ENCODE assay signal across 18 mouse cellular contexts in genomic region chr8:85321981-85322380, GRCm38 (mm10). TPM values are rescaled to one million over a fixed set of nuclear protein-coding genes. Genes with fewer than 3 reads are reported as not detected.
DNase-seq lines count a peak whose midpoint lies in the region.
"Had no signal": no experiment of that assay in that cellular context is flagged by ENCODE, and none has a peak within 500 bp of the region (broad histone marks: within the 10 kb centered on the region; RNA-seq: fewer than 3 reads in every experiment).

No protein-coding gene starts in this region.

- peak; percentile 43 to 64 for DNase-seq in urinary bladder, adult 18-20 months (ENCODE audit: low spot score in 2 of 2)
- DNase-seq in urinary bladder, postnatal 10 days (ENCODE audit: low spot score) = no peak
- peak; percentile 37 for DNase-seq in urinary bladder, adult 2 months (ENCODE audit: low spot score)
- peak; percentile 54 to 59 for DNase-seq in urinary bladder, postnatal 36 days (ENCODE audit: low spot score in 2 of 2)
- no peak for DNase-seq in adrenal gland, adult 18-20 months (ENCODE audit: low spot score in 2 of 2)
- DNase-seq in kidney, adult 8-10 months = no peak
- DNase-seq: adrenal gland, adult 2 months; adrenal gland, postnatal 14 days; B cell, adult 2 months; cerebellum, adult 11 months; cerebellum, adult 2 months; cerebellum, adult 9-11 months; cerebellum, postnatal 25 days; embryo, embryonic 11 days; gastrocnemius, postnatal 10 days; gastrocnemius, postnatal 36 days; heart, postnatal 10 days; heart, postnatal 36 days had no signal

RNA-seq across cellular contexts. Expression of gene Vps35, which starts 22.4 kb away (rescaled TPM):
- 92.0 and 94.3 TPM in 2 replicates for polyA plus RNA-seq in urinary bladder, adult 2 months (2012; rRNA removed)
- 100 to 1,000 TPM in 1 of 2 experiments, 10 to 100 TPM in 1; 92.6 to 101 TPM for total RNA-seq in adrenal gland, adult 18-20 months (2021)

RNA-seq across cellular contexts. Expression of gene Orc6, which starts 22.5 kb away (rescaled TPM):
- polyA plus RNA-seq in urinary bladder, adult 2 months (2012; rRNA removed) = 25.1 and 31.3 TPM in 2 replicates
- total RNA-seq in adrenal gland, adult 18-20 months (2021) = 10 to 100 TPM; 11.8 to 14.3 TPM

Comparison
In these comparisons a context has a peak if more than half of its experiments do, and no peak if none do; other contexts are left out.
1. DNase-seq: peak in urinary bladder, adult 18-20 months (2 of 2), urinary bladder, adult 2 months (single experiment) and urinary bladder, postnatal 36 days (2 of 2); none in urinary bladder, postnatal 10 days (single experiment), adrenal gland, adult 18-20 months (0 of 2) and kidney, adult 8-10 months (0 of 2).